Mouse (Mus musculus) forebrain, embryonic 14.5 days (tissue): ENCODE results near the gene Stum. TPM values are rescaled to one million over a fixed set of nuclear protein-coding genes. Genes with fewer than 3 reads are reported as not detected.
"Not testable (repeated sequence)": the region's sequence is repeated elsewhere in the genome, so short reads cannot be mapped to it uniquely, and the experiment has no call there.

Experiments
- ATAC-seq: fragments of 200-750 bp; cut with Nextera tagmentation; 2 replicates; pipeline ENCODE4 v1.8.0; 2017; ENCODE audit warnings: mild to moderate bottlenecking, moderate library complexity
- DNase-seq: peaks from one replicate; pipeline ENCODE4 v3.0.0-alpha.2; 2015; ENCODE audit warnings: low spot score
- H3K27ac ChIP-seq: fragments of 300-500 bp; sonication (generic); 2 replicates; pipeline ENCODE4 v1.5.1; 2014; ENCODE audit warnings: low read depth, mild to moderate bottlenecking, control low read depth, low read length, moderate library complexity
- H3K27me3 ChIP-seq: fragments of 300-500 bp; sonication (generic); replicated peaks from 2 replicates; pipeline ENCODE4 v1.6.1; 2014; ENCODE audit warnings: low read length, control low read depth, mixed read lengths; ENCODE audit not compliant: control insufficient read depth, insufficient read depth
- H3K36me3 ChIP-seq: fragments of 300-500 bp; sonication (generic); 2 replicates; pipeline ENCODE4 v1.6.1; 2014; ENCODE audit warnings: low read length, control low read depth; ENCODE audit not compliant: control insufficient read depth, insufficient read depth
- H3K4me1 ChIP-seq: fragments of 300-500 bp; sonication (generic); 2 replicates; pipeline ENCODE4 v1.6.1; 2014; ENCODE audit warnings: antibody characterized with exemption, low read length, control low read depth; ENCODE audit not compliant: control insufficient read depth, insufficient read depth
- H3K4me2 ChIP-seq: fragments of 300-500 bp; sonication (generic); 2 replicates; pipeline ENCODE4 v1.6.1; 2014; ENCODE audit warnings: mild to moderate bottlenecking, control low read depth, low read length
- H3K4me3 ChIP-seq: fragments of 300-500 bp; sonication (generic); 2 replicates; pipeline ENCODE4 v1.5.1; 2014; ENCODE audit warnings: low read depth, low read length, control low read depth
- H3K9ac ChIP-seq: fragments of 300-500 bp; sonication (generic); 2 replicates; pipeline ENCODE4 v1.6.1; 2014; ENCODE audit warnings: mild to moderate bottlenecking, low read length, control low read depth, moderate library complexity
- H3K9me3 ChIP-seq: fragments of 300-500 bp; sonication (generic); replicated peaks from 2 replicates; pipeline ENCODE4 v1.6.1; 2016; ENCODE audit warnings: low read length, control low read depth, mixed read lengths; ENCODE audit not compliant: control insufficient read depth
- WGBS: fragments of 180-500 bp; shearing (Covaris S2); extraction: QIAGEN DNeasy Blood & Tissue Kit; methylation state at CpG from one replicate; pipeline ENCODE4 v1.1.7; 2014; 5-methylcytosine and 5-hydroxymethylcytosine counted together
- polyA plus RNA-seq: library from polyadenylated mRNA; unstranded; fragments of >200 nt; fragmentation: Nextera tagmentation; extraction: Ambion mirVana; gene quantifications from 2 replicates; pipeline ENCODE4 v1.2.1, GENCODE M21; 2014

The Stum gene
- polyA plus RNA-seq, 1 experiment from 2014 or later = 3.2 TPM

DNA sequence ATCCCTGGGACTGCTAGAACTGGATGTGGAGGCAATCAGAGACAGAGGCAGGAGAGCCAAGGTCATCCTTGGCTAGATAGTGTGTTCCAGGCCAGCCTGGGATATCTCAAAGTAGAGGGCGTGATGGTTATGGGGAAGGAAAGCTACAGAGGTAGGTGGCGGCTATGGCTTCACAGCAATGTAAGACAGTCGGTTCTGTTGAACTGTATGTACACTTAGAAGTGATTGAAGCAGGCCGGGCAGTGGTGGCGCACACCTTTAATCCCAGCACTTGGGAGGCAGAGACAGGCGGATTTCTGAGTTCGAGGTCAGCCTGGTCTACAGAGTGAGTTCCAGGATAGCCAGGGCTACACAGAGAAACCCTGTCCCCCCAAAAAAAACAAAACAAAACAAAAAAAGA lies 35.6 kb upstream of the Stum start:
- not testable (repeated sequence) for H3K4me3 ChIP-seq, H3K27ac ChIP-seq, H3K4me1 ChIP-seq, ATAC-seq, H3K4me2 ChIP-seq, H3K9me3 ChIP-seq, H3K36me3 ChIP-seq, DNase-seq, H3K27me3 ChIP-seq, H3K9ac ChIP-seq
- WGBS = 92% methylated on average over 7 of the region's 7 CpGs

DNA sequence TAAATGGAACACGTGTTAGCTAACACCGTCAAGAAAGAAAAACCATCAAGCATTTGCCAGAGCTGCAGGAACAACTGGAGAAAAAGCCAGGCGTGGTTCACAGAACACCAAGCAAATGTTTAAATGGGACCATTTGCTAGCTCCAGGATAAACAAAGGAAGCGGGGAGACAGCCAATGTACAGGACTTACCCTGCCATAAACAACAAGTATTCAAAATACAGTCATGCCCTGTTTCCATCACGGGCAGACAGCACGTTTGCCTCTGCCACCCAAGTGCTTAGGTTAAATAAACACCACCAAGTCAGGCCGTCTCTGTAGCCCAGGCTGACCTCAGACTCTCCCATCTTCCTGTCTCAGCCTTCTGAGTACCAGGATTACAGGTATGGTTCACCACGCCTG lies 35.1 kb upstream of the Stum start:
- Histone ChIP-seq H3K9ac (no peak overlapping the region), H3K36me3 (no peaks in the 10 kb centered on the region), H3K27ac (no peak overlapping the region), H3K4me1 (no peaks in the 10 kb centered on the region), H3K9me3 (no peaks in the 10 kb centered on the region), H3K4me3 (no peak overlapping the region), H3K27me3 (no peaks in the 10 kb centered on the region), H3K4me2 (no peak overlapping the region)
- DNase-seq (no peak), ATAC-seq (no peak)
- 79% methylated on average over 8 of the region's 8 CpGs for WGBS

DNA sequence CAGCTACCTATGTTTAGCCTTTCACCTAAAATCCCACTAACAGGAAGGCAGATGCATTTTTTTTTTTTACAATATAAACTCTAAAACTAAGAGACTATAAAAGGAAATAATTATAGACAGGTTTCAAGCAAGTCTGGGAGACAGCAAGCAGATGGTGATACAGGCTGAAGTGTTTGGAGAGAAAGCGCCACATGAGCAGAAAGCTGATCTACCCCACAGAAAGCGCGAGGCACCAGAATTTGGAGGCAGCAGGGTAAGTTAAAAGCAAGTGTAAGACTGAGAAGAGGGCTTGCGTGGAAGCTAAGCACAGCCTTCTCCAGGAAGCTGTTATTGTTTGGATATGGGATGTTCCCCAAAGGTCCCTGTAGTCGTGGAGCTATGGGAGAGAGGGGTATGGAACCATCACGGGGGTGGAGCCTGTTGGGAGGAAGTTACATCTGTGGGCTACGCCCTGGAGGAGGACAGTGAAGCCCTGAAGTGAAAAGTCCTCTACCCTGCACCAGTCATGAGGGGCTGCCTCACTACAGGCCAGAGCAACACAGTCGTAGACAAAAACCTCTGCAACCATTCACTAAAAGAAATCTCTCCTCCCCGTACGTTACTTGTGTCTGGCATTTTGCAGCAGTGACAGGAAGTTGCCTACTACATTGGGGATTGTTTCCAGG lies 34.2 kb upstream of the Stum start:
- Histone ChIP-seq H3K9me3 (no peaks in the 10 kb centered on the region), H3K4me2 (no peak overlapping the region), H3K27me3 (no peaks in the 10 kb centered on the region), H3K4me3 (no peak overlapping the region), H3K27ac (no peak overlapping the region), H3K36me3 (no peaks in the 10 kb centered on the region), H3K4me1 (no peaks in the 10 kb centered on the region), H3K9ac (no peak overlapping the region)
- DNase-seq (no peak), ATAC-seq (no peak)
- 73% methylated on average over 10 of the region's 10 CpGs for WGBS

DNA sequence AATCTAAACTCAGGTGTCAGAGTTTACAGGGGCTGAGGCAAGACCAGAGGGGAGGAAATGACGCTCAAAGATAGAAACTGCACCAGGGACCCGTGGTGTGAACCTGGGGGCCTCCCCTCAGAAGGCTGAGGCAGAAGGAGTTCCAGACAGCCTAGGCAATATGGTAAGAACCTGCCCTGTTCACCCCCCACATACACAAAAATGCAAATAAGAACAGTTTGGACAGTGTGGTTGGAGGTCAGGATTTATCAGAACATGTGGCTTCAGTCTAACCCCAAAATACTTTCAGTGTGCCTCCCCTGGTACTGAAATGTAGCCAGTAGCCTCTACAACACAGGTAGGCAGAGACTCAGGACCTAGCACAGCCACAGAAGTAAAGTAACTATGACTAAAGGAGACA lies 30.8 kb upstream of the Stum start:
- Histone ChIP-seq H3K4me2 (no peak overlapping the region), H3K9ac (no peak overlapping the region), H3K4me3 (no peak overlapping the region), H3K27me3 (no peaks in the 10 kb centered on the region), H3K36me3 (no peaks in the 10 kb centered on the region), H3K9me3 (no peaks in the 10 kb centered on the region), H3K27ac (no peak overlapping the region), H3K4me1 (no peaks in the 10 kb centered on the region)
- no peak for DNase-seq
- 73% methylated on average over 2 of the region's 2 CpGs for WGBS
- no peak for ATAC-seq

DNA sequence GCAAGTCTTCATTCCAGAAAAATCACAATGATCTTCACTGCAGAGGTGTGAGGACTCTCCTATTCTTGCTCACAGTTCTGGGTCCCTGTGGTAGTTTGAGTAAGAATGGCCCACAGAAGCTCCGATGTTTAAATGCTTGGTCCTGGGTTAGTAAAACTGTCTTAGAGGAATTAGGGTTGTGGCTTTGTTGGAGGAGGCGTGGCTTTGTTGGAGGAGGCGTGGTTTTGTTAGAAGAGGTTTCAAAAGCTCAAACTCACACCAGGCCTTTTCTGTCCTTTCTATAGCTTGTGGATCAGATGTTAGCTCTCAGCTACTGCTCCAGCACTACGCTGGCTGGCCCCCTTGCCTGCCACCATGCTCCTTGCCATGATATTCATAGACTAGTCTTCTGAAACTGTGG lies 27.6 kb upstream of the Stum start:
- no peak overlapping the region for H3K27ac ChIP-seq
- WGBS = 39% methylated on average over 4 of the region's 4 CpGs
- DNase-seq (no peak), ATAC-seq (no peak)
- H3K36me3 ChIP-seq = no peaks in the 10 kb centered on the region
- no peak overlapping the region for H3K4me3 ChIP-seq
- no peak overlapping the region for H3K9ac ChIP-seq
- H3K9me3 ChIP-seq = no peaks in the 10 kb centered on the region
- H3K4me1 ChIP-seq = no peaks in the 10 kb centered on the region
- no peaks in the 10 kb centered on the region for H3K27me3 ChIP-seq
- no peak overlapping the region for H3K4me2 ChIP-seq

DNA sequence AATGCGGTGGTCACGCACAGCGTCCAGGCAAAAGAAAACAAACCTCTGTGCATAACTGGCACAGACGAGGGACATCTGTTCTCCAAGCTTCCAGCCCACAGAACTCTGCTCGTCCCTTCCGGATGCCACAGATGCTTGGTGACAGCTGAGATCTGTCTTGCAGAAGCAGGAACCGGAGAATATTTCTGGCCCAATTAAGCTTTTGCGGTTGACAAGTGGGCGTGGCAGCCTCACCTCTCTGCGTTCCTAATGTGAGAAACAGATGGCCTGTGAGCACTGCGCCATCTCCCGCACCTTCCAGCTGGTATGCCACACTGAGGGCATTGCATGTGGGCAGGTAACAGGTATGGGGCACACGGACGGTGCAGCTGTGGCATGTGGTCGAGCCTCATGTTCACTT lies 27.1 kb upstream of the Stum start:
- H3K4me1 ChIP-seq = no peaks in the 10 kb centered on the region
- H3K4me3 ChIP-seq = no peak overlapping the region
- ATAC-seq (peak; percentile 52; the same call in 1 of the 2 replicates), DNase-seq (peak; percentile 55)
- no peak overlapping the region for H3K9ac ChIP-seq
- 55% methylated on average over 15 of the region's 15 CpGs for WGBS
- H3K36me3 ChIP-seq = no peaks in the 10 kb centered on the region
- no peaks in the 10 kb centered on the region for H3K27me3 ChIP-seq
- H3K4me2 ChIP-seq = no peak overlapping the region
- H3K9me3 ChIP-seq = no peaks in the 10 kb centered on the region
- no peak overlapping the region for H3K27ac ChIP-seq

DNA sequence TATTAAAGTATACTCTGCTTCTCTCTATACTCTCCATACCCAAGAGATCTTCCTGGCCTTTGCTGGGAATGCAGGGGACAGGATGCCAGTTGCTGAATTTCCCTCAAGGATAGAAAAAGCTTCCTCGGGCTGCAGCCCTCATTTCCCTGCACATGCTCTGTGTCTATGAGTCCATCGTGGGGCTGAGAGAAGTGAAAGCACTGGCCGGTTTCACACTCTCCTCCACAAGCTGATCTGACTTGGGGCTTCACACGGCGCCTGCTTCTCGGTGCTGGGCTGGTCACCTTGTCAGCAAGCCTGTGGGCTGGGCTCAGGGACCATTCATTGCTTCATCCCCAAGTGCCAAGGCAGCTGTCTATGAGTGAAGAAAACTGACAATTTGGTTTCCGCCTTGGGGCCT lies 25.4 kb upstream of the Stum start:
- no peak for ATAC-seq
- WGBS = 83% methylated on average over 7 of the region's 7 CpGs

DNA sequence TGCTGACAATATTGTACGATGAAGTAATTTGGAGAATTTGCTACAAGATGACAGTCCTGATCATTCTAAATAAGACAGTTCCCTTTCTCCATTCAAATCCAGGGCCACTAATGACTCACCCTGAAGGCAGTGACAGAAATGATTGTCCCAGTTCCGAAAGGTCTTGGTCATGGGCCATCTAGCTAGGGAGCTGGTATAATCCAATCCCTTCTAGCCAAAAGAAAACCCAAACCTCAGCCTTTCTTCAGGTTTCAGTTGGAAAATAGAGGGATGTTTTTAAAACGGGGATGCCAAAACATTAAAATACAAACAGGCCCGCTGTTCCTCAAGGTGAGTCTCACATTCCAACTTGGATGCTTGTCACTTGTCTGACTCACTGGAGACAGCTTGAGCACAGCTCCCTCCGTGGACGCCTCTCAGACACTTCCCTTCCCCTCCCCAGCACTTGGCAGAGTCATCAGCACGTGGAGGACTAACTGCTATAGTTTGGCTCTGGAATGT lies 24.0 kb upstream of the Stum start:
- no peak overlapping the region for H3K27ac ChIP-seq
- peak; percentile 24 for DNase-seq
- H3K9me3 ChIP-seq = no peaks in the 10 kb centered on the region
- 67% methylated on average over 7 of the region's 7 CpGs for WGBS
- H3K4me1 ChIP-seq = no peaks in the 10 kb centered on the region
- no peaks in the 10 kb centered on the region for H3K27me3 ChIP-seq
- H3K9ac ChIP-seq = no peak overlapping the region
- no peak overlapping the region for H3K4me3 ChIP-seq
- H3K36me3 ChIP-seq = no peaks in the 10 kb centered on the region
- no peak overlapping the region for H3K4me2 ChIP-seq
- ATAC-seq = no peak

More for the DNA sequence above, 25.4 kb upstream of the Stum start:
- H3K4me3 ChIP-seq = no peak overlapping the region
- H3K9ac ChIP-seq = no peak overlapping the region
- H3K4me2 ChIP-seq = no peak overlapping the region
- no peaks in the 10 kb centered on the region for H3K9me3 ChIP-seq
- no peak overlapping the region for H3K27ac ChIP-seq
- no peaks in the 10 kb centered on the region for H3K27me3 ChIP-seq
- no peak for DNase-seq
- no peaks in the 10 kb centered on the region for H3K36me3 ChIP-seq
- H3K4me1 ChIP-seq = no peaks in the 10 kb centered on the region

DNA sequence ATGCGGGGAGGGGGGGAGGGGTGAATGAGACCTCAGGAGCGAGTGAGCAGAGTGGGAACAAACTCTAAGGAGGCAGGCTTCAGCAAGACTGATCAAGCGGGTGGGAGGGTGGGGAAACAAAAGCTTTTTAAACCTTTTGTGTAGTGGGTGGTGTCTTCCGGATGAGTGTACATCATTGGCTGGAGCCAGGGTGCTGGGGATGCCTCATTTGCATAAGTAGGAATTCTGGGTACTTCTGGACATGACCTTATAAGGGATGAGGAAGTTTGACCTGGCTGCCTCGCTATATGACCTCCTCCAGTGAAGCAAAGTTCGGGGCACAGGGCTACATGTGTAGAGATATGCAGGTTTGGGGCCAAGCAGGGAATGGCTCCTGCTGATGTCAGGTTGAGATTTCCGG lies 23.0 kb upstream of the Stum start:
- ATAC-seq (no peak), DNase-seq (no peak)
- Histone ChIP-seq H3K4me1 (no peaks in the 10 kb centered on the region), H3K36me3 (no peaks in the 10 kb centered on the region), H3K9ac (no peak overlapping the region), H3K27ac (no peak overlapping the region), H3K4me2 (no peak overlapping the region), H3K9me3 (no peaks in the 10 kb centered on the region), H3K4me3 (no peak overlapping the region), H3K27me3 (no peaks in the 10 kb centered on the region)
- WGBS = 84% methylated on average over 7 of the region's 7 CpGs
